Mouse (Mus musculus) urinary bladder, postnatal 4 days (tissue): ENCODE results near the gene Neurl1a.
A peak's percentile ranks its signal among the peaks of the same experiment; 100 is the strongest.
"Not testable (repeated sequence)": the region's sequence is repeated elsewhere in the genome, so short reads cannot be mapped to it uniquely, and the experiment has no call there.

Source experiments
- DNase-seq, 2 experiments: peaks; one replicate each; pipeline ENCODE4 v3.0.0; 2021 to 2022; ENCODE audit warnings: low spot score in 2 of 2

Gene Neurl1a

GRCm38 (mm10) chr19:47178431-47179271 lies at the start of gene Neurl1a:
TSS of gene Neurl1a (plus strand) at chr19:47178820.
- peak in 1 of 2 experiments; percentile 44 for DNase-seq

- DNase-seq = no peak
Observed at GRCm38 (mm10) chr19:47128835-47129234, 49.8 kb upstream of the Neurl1a start.

GRCm38 (mm10) chr19:47130551-47131125 lies 48.0 kb upstream of the Neurl1a start:
- DNase-seq = no peak

GRCm38 (mm10) chr19:47133161-47133560 lies 45.5 kb upstream of the Neurl1a start:
- DNase-seq = no peak

GRCm38 (mm10) chr19:47135568-47135967 lies 43.1 kb upstream of the Neurl1a start:
- no peak for DNase-seq

GRCm38 (mm10) chr19:47136170-47136569 lies 42.5 kb upstream of the Neurl1a start:
- DNase-seq = no peak

- peak in 1 of 2 experiments; percentile 42 for DNase-seq
Observed at GRCm38 (mm10) chr19:47137051-47137581, 41.5 kb upstream of the Neurl1a start.

GRCm38 (mm10) chr19:47137771-47138421 lies 40.7 kb upstream of the Neurl1a start, which contains the start of gene Calhm2:
TSS of gene Calhm2 (minus strand) at chr19:47138294.
- DNase-seq = peak in 1 of 2 experiments; percentile 68

- not testable (repeated sequence) for DNase-seq
Observed at GRCm38 (mm10) chr19:47139611-47140010, 39.0 kb upstream of the Neurl1a start.

GRCm38 (mm10) chr19:47142438-47142837 lies 36.2 kb upstream of the Neurl1a start:
- DNase-seq = no peak

GRCm38 (mm10) chr19:47144154-47144553 lies 34.5 kb upstream of the Neurl1a start, which contains the start of gene Calhm1:
TSS of gene Calhm1 (minus strand) at chr19:47144254.
- no peak for DNase-seq

- no peak for DNase-seq
Observed at GRCm38 (mm10) chr19:47148267-47148847, 30.3 kb upstream of the Neurl1a start.

GRCm38 (mm10) chr19:47149854-47150253 lies 28.8 kb upstream of the Neurl1a start:
- DNase-seq = no peak

- no peak for DNase-seq
Observed at GRCm38 (mm10) chr19:47151332-47152061, 27.1 kb upstream of the Neurl1a start.

GRCm38 (mm10) chr19:47152062-47152369 lies 26.6 kb upstream of the Neurl1a start:
- DNase-seq = no peak

GRCm38 (mm10) chr19:47153767-47154166 lies 24.9 kb upstream of the Neurl1a start:
- no peak for DNase-seq

GRCm38 (mm10) chr19:47157664-47158063 lies 21.0 kb upstream of the Neurl1a start, which contains the start of gene Calhm3:
TSS of gene Calhm3 (minus strand) at chr19:47157764.
- no peak for DNase-seq

- no peak for DNase-seq
Observed at GRCm38 (mm10) chr19:47161669-47162068, 17.0 kb upstream of the Neurl1a start.

- no peak for DNase-seq
Observed at GRCm38 (mm10) chr19:47163176-47163744, 15.4 kb upstream of the Neurl1a start.

GRCm38 (mm10) chr19:47166758-47167157 lies 11.9 kb upstream of the Neurl1a start:
- DNase-seq = no peak
